Mouse (Mus musculus) small intestine, adult 2 months (tissue): ENCODE data around the gene Tek.
"Not testable (repeated sequence)": the region's sequence is repeated elsewhere in the genome, so short reads cannot be mapped to it uniquely, and the experiment has no call there.

Experiments used
- CTCF ChIP-seq: fragments of 200-500 bp; IDR thresholded peaks from 2 replicates; pipeline ENCODE4 v1.5.1; 2012; ENCODE audit warnings: low read depth, mild to moderate bottlenecking, control low read depth, inconsistent platforms, low read length, moderate library complexity, mixed read lengths; ENCODE audit not compliant: insufficient replicate concordance, insufficient read length; ENCODE audit errors: extremely low read depth
- POLR2A ChIP-seq: fragments of 200-500 bp; IDR thresholded peaks from 2 replicates; pipeline ENCODE4 v1.6.1; 2012; ENCODE audit warnings: low read depth, mild to moderate bottlenecking, control low read depth, inconsistent platforms, low read length, moderate library complexity

- TF ChIP-seq CTCF, POLR2A: not testable (repeated sequence)
Measured at GRCm38 (mm10) chr4:94689804-94690203, 49.3 kb upstream of the Tek start.
